Mouse (Mus musculus): ENCODE results near the gene Adamtsl1. TPM values are rescaled to one million over a fixed set of nuclear protein-coding genes. Genes with fewer than 3 reads are reported as not detected.

Adamtsl1 gene
- polyA plus RNA-seq, 1 experiment: 1.1 TPM

- Histone ChIP-seq H3K27ac (ENCODE audit: control insufficient read depth, insufficient read depth, low read length) (no peak overlapping the region), H3K4me3 (ENCODE audit: control insufficient read depth, insufficient read depth, low read length) (no peak overlapping the region), H3K4me1 (replicated peaks; ENCODE audit: control insufficient read depth, insufficient read depth, low read length) (no peaks in the 10 kb centered on the region), H3K27me3 (ENCODE audit: control insufficient read depth, insufficient read depth, low read length) (no peaks in the 10 kb centered on the region), H3K36me3 (ENCODE audit: control insufficient read depth, insufficient read depth, low read length) (no peaks in the 10 kb centered on the region)
- TF ChIP-seq POLR2A (IDR thresholded peaks at IDR 0.05; ENCODE audit: control insufficient read depth, extremely low read depth, insufficient read depth, low read length, poor library complexity) (no peak), CTCF (IDR thresholded peaks at IDR 0.05; ENCODE audit: borderline replicate concordance, control insufficient read depth, extremely low read depth, insufficient read depth, low read length, poor library complexity) (no peak)
- 96% methylated on average over 1 of the region's 1 CpGs for whole genome bisulfite sequencing
- no peak for DNase-seq
Measured at GRCm38 (mm10) chr4:86227096-86227495, 713.1 kb downstream of the Adamtsl1 start.

GRCm38 (mm10) chr4:86233197-86233596 lies 719.2 kb downstream of the Adamtsl1 start:
- TF ChIP-seq CTCF (IDR thresholded peaks at IDR 0.05; ENCODE audit: borderline replicate concordance, control insufficient read depth, extremely low read depth, insufficient read depth, low read length, poor library complexity) (no peak), POLR2A (IDR thresholded peaks at IDR 0.05; ENCODE audit: control insufficient read depth, extremely low read depth, insufficient read depth, low read length, poor library complexity) (no peak)
- Histone ChIP-seq H3K27me3 (ENCODE audit: control insufficient read depth, insufficient read depth, low read length) (no peaks in the 10 kb centered on the region), H3K27ac (ENCODE audit: control insufficient read depth, insufficient read depth, low read length) (no peak overlapping the region), H3K4me3 (ENCODE audit: control insufficient read depth, insufficient read depth, low read length) (no peak overlapping the region), H3K36me3 (ENCODE audit: control insufficient read depth, insufficient read depth, low read length) (no peaks in the 10 kb centered on the region), H3K4me1 (replicated peaks; ENCODE audit: control insufficient read depth, insufficient read depth, low read length) (no peaks in the 10 kb centered on the region)
- DNase-seq: no peak
- 81% methylated on average over 3 of the region's 3 CpGs for WGBS

GRCm38 (mm10) chr4:86241854-86242424 lies 728.0 kb downstream of the Adamtsl1 start:
- Histone ChIP-seq H3K27ac (ENCODE audit: control insufficient read depth, insufficient read depth, low read length) (no peak overlapping the region), H3K4me3 (ENCODE audit: control insufficient read depth, insufficient read depth, low read length) (no peak overlapping the region), H3K36me3 (ENCODE audit: control insufficient read depth, insufficient read depth, low read length) (no peaks in the 10 kb centered on the region), H3K4me1 (replicated peaks; ENCODE audit: control insufficient read depth, insufficient read depth, low read length) (no peaks in the 10 kb centered on the region), H3K27me3 (ENCODE audit: control insufficient read depth, insufficient read depth, low read length) (no peaks in the 10 kb centered on the region)
- TF ChIP-seq CTCF (IDR thresholded peaks at IDR 0.05; ENCODE audit: borderline replicate concordance, control insufficient read depth, extremely low read depth, insufficient read depth, low read length, poor library complexity) (no peak), POLR2A (IDR thresholded peaks at IDR 0.05; ENCODE audit: control insufficient read depth, extremely low read depth, insufficient read depth, low read length, poor library complexity) (no peak)
- no peak for DNase-seq
- 85% methylated on average over 2 of the region's 2 CpGs for WGBS

- Histone ChIP-seq H3K4me1 (replicated peaks; ENCODE audit: control insufficient read depth, insufficient read depth, low read length) (no peaks in the 10 kb centered on the region), H3K27ac (ENCODE audit: control insufficient read depth, insufficient read depth, low read length) (no peak overlapping the region), H3K4me3 (ENCODE audit: control insufficient read depth, insufficient read depth, low read length) (no peak overlapping the region), H3K27me3 (ENCODE audit: control insufficient read depth, insufficient read depth, low read length) (no peaks in the 10 kb centered on the region), H3K36me3 (ENCODE audit: control insufficient read depth, insufficient read depth, low read length) (no peaks in the 10 kb centered on the region)
- WGBS: 79% methylated on average over 2 of the region's 2 CpGs
- no peak for TF ChIP-seq CTCF (IDR thresholded peaks at IDR 0.05; ENCODE audit: borderline replicate concordance, control insufficient read depth, extremely low read depth, insufficient read depth, low read length, poor library complexity)
- TF ChIP-seq POLR2A (IDR thresholded peaks at IDR 0.05; ENCODE audit: control insufficient read depth, extremely low read depth, insufficient read depth, low read length, poor library complexity): no peak
- no peak for DNase-seq
Measured at GRCm38 (mm10) chr4:86270085-86270484, 756.1 kb downstream of the Adamtsl1 start.

- no peak for DNase-seq
- Histone ChIP-seq H3K27ac (ENCODE audit: control insufficient read depth, insufficient read depth, low read length) (no peak overlapping the region), H3K4me1 (replicated peaks; ENCODE audit: control insufficient read depth, insufficient read depth, low read length) (no peaks in the 10 kb centered on the region), H3K4me3 (ENCODE audit: control insufficient read depth, insufficient read depth, low read length) (no peak overlapping the region), H3K27me3 (ENCODE audit: control insufficient read depth, insufficient read depth, low read length) (no peaks in the 10 kb centered on the region), H3K36me3 (ENCODE audit: control insufficient read depth, insufficient read depth, low read length) (no peaks in the 10 kb centered on the region)
- no peak for TF ChIP-seq CTCF (IDR thresholded peaks at IDR 0.05; ENCODE audit: borderline replicate concordance, control insufficient read depth, extremely low read depth, insufficient read depth, low read length, poor library complexity)
- no peak for TF ChIP-seq POLR2A (IDR thresholded peaks at IDR 0.05; ENCODE audit: control insufficient read depth, extremely low read depth, insufficient read depth, low read length, poor library complexity)
- WGBS: 87% methylated on average over 6 of the region's 6 CpGs
Measured at GRCm38 (mm10) chr4:86273703-86274355, 759.9 kb downstream of the Adamtsl1 start.

GRCm38 (mm10) chr4:86274663-86275062 lies 760.7 kb downstream of the Adamtsl1 start:
- Histone ChIP-seq H3K4me1 (replicated peaks; ENCODE audit: control insufficient read depth, insufficient read depth, low read length) (no peaks in the 10 kb centered on the region), H3K27ac (ENCODE audit: control insufficient read depth, insufficient read depth, low read length) (no peak overlapping the region), H3K27me3 (ENCODE audit: control insufficient read depth, insufficient read depth, low read length) (no peaks in the 10 kb centered on the region), H3K4me3 (ENCODE audit: control insufficient read depth, insufficient read depth, low read length) (no peak overlapping the region), H3K36me3 (ENCODE audit: control insufficient read depth, insufficient read depth, low read length) (no peaks in the 10 kb centered on the region)
- TF ChIP-seq POLR2A (IDR thresholded peaks at IDR 0.05; ENCODE audit: control insufficient read depth, extremely low read depth, insufficient read depth, low read length, poor library complexity): no peak
- TF ChIP-seq CTCF (IDR thresholded peaks at IDR 0.05; ENCODE audit: borderline replicate concordance, control insufficient read depth, extremely low read depth, insufficient read depth, low read length, poor library complexity): no peak
- 82% methylated on average over 2 of the region's 2 CpGs for WGBS
- DNase-seq: no peak

Measured in thymus, adult 2 months (tissue).